Mouse (Mus musculus): ENCODE measurements around the gene Myo9b.
A peak's percentile ranks its signal among the peaks of the same experiment; 100 is the strongest.
"Not testable (repeated sequence)": the region's sequence is repeated elsewhere in the genome, so short reads cannot be mapped to it uniquely, and the experiment has no call there.

Myo9b gene

DNA sequence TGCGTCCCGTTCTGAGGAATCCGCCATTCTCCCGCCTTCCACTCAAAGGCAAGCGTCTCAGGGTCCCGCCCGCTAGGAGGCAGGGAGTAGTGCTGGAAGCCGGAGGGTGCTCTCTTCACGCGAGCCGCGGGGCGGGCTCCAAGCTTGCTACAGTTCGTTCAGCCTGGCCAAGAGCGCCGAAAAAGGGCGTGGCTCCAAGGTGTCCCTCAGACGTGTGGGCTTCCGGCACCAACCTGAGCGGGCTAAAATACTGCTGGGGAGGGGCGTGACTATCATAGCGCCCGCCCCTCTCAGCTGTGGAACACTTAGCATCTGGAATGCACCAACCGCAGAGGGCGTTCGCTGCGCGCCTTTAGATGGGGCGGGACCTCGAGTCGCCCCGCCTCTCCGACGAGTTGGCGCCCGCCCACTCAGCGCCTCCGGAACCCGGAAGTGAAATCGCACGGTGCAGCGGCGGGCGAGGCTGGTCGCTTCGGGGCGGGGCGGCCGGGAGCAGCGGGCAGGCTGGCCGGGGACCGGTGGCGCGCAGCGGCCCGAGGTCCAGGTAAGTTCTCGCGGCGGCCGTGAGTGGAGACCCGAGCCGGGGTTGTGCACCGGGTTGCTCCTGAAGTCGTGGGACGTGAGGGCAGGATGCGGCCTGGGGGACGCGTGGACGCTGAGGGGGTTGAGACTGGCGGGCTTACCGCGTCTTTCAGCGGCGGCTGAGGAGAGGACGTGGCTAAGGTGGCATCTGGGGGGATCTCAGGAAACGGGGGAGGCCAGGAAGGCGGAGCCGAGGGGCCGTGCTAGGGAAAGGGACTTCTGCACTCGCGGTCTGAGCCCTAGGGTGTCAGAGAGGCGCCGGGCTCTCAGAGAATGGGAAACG lies at the start of gene Myo9b, which contains the start of gene Haus8:
TSS of gene Myo9b (plus strand) at position 429 of the 865 bp plus-strand sequence.
TSS of gene Haus8 (minus strand) at position 649 of the 865 bp plus-strand sequence.
- peak; percentile 100 for DNase-seq (ENCODE audit: low read depth)

- DNase-seq (ENCODE audit: low read depth), result peak; percentile 48
Observed at GRCm38 (mm10) chr8:71224560-71224959, 48.0 kb upstream of the Myo9b start.

DNA sequence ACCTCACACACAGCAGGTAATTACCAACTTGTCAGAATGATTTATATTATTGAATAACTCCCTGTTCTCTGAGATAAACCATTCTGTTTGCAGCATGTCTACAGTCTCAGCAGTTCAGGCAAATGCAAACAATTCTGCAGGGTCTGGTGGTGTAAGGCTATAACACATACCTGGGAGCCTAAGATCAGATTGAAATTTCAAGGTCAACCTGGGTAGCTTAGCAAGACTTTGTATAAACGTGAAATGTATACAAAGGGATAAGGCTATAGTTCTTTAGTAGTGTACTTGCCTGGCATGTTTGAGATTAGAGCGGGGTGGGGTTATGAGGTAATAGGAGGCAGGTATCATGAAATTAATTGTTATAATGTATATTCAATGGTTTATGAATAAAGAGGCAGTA lies 29.8 kb upstream of the Myo9b start:
- DNase-seq (ENCODE audit: low read depth), result no peak

DNA sequence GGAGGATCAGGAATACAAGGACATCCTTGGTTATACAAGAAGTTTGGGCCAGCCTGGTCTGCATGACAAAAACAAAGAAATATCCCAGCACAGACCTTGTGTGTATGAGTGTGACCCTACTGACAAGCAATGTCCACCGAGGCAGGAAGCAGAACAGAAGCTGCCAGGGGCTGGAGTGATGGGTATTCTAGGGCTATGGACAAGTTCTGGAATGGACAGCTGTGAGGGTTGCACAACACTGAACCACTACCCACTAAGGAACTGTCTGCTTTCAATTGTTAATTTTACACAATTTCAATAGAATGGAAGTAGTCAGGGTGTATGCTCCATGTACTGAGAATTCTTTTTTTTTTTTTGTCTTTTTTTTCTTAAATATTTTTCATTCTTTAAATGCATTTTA lies 24.3 kb upstream of the Myo9b start:
- no peak for DNase-seq (ENCODE audit: low read depth)

- no peak for DNase-seq (ENCODE audit: low read depth)
Observed at GRCm38 (mm10) chr8:71256545-71257232, 15.8 kb upstream of the Myo9b start.

- peak; percentile 75 for DNase-seq (ENCODE audit: low read depth)
Observed at GRCm38 (mm10) chr8:71261234-71261633, 11.3 kb upstream of the Myo9b start.

DNA sequence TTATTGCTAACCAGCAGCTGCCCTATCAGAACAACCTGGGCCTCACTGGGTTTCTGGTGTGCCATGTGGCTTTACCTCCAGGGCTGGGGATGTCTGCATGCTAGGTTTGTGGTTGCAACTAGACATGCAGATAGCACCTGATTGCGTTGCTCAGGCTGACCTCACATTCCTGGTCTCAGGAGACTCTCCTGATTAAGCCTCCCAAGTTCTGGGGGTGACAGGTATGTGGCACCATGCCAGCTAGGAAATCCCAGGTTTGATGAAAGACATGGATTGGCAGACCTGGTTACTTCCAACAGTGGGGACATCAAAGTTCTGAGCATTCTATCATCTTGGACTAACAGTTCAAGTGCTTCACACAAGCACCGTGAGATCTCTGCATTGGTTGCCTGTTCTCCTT lies 4.8 kb upstream of the Myo9b start:
- DNase-seq (ENCODE audit: low read depth), result no peak

DNA sequence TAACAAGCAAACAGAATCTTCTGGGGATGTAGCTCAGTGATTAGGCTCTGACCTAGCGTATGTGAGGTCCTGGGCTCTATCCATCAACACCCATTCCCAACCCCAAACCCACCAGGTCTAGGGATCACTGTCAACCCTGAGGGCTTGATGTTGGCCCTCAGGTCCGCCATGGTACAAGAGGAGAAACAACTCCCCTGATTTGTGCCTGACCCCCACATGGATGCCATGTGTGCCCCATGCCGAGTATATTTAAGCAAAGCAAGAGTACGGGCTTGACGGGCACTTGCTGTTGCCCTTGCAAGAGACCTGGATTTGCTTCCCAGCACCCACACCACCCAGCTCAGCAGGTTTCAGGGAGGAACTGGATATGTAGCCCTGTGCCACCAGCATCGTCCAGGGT lies 4.2 kb upstream of the Myo9b start:
- DNase-seq (ENCODE audit: low read depth), result not testable (repeated sequence)

GRCm38 (mm10) chr8:71271630-71272029 lies 884 bp upstream of the Myo9b start:
- no peak for DNase-seq (ENCODE audit: low read depth)

GRCm38 (mm10) chr8:71273151-71273510 lies 617 bp downstream of the Myo9b start:
- peak; percentile 72 for DNase-seq (ENCODE audit: low read depth)

DNA sequence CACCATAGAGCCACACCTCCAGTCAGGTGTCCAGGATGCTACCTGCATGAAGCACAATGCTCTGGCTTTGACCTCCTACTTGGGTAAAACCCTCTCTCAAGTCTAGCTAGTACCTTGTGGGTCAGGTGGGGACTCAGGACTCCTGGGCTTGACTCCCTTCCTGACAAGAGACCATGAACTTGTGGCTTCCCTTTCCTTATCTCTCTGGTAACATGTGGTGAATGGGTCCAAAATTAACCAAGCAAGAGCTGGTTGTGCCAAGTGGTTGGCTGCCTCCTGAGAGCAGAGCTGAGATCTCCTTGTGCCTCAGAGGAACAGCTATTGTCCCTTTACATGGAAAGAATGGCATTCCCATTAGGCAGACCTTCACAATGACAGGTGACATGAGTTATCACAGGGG lies 2.0 kb downstream of the Myo9b start:
- DNase-seq (ENCODE audit: low read depth), result no peak

GRCm38 (mm10) chr8:71276166-71276565 lies 3.7 kb downstream of the Myo9b start:
- peak; percentile 80 for DNase-seq (ENCODE audit: low read depth)

DNA sequence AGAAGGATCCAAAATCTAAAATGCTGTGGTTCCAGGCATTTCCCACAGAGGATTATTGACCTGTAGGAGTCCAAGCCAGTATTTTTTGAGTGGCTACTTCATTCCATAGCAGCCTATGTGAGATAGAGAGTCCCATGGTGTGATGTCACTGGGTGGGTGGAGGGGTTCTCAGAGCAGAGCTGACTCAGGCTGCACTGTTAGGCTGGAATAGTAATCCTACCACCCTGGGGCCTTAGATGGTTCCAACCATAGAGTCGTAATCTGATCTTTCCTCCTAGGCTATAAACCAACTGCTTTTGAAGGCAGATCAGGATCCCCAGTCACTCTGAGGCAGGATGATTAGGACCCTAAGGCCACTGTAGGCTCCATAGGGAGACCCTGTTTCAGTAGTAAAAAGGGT lies 6.9 kb downstream of the Myo9b start:
- peak; percentile 57 for DNase-seq (ENCODE audit: low read depth)

- peak; percentile 40 for DNase-seq (ENCODE audit: low read depth)
Observed at GRCm38 (mm10) chr8:71281731-71282130, 9.2 kb downstream of the Myo9b start.

GRCm38 (mm10) chr8:71282621-71283020 lies 10.1 kb downstream of the Myo9b start:
- DNase-seq (ENCODE audit: low read depth), result peak; percentile 82

DNA sequence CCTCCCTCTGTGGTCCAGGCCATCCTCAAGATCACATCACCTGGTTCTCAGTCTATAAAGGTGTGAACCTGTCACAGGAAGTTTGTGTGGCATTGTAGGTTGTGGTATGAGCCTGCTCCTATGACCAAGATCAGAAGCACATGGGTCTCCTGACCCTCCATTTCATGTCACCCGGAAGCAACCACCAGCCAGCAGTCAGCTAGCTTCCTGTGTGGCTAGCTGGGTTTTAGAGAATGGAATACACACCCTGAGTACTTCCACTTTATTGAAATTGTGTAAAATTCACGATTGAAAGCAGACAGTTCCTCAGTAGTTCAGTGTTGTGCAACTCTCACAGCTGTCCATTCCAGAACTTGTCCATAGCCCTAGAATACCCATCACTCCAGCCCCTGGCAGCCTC lies 13.7 kb downstream of the Myo9b start:
- DNase-seq (ENCODE audit: low read depth), result peak; percentile 24

GRCm38 (mm10) chr8:71288441-71288949 lies 16.0 kb downstream of the Myo9b start:
- DNase-seq (ENCODE audit: low read depth), result peak; percentile 59

DNA sequence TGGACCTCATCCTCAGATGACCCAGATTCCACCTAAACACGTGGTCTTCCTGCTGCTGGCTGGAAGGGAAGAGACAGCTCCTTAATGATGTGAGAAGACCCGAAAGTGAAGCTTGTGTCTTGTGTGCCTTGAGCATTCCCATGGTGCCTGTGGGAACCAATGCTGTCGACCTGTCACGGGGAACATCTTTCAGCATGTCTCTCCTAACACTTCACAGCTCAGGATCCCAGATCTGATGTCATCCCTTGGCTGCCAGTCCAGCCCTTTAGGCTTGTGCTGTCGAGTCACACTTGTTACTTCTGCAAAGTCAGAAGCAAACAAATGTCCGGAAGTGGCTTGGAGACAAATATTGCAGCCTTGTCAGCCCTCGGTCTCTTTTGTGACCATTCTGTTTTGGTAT lies 16.6 kb downstream of the Myo9b start:
- no peak for DNase-seq (ENCODE audit: low read depth)

GRCm38 (mm10) chr8:71290211-71290610 lies 17.7 kb downstream of the Myo9b start:
- DNase-seq (ENCODE audit: low read depth), result no peak

GRCm38 (mm10) chr8:71290911-71291310 lies 18.4 kb downstream of the Myo9b start:
- no peak for DNase-seq (ENCODE audit: low read depth)

DNA sequence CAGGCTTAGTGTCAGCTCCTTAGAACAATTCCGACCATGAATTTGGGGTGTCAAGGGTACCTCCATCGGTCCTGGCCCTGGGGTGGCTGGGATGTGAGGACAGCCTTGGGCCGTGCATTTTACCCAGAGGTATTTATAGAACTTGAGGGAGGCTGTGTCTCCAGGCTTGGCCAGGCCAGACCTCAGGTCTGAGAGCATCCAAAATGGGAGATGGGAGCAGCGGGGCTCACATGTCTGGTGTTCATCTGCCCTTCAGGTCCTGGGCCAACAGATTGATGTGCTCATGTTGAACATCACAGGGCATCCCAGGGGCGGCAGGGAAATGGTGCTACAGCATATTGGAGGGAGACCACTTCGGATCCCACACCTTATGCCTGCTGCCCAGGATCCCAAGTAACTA lies 18.8 kb downstream of the Myo9b start:
- no peak for DNase-seq (ENCODE audit: low read depth)

- DNase-seq (ENCODE audit: low read depth), result not testable (repeated sequence)
Observed at GRCm38 (mm10) chr8:71293930-71294329, 21.4 kb downstream of the Myo9b start.

- DNase-seq (ENCODE audit: low read depth), result no peak
Observed at GRCm38 (mm10) chr8:71296188-71296621, 23.7 kb downstream of the Myo9b start.

All from NIH3T3 (cell line).